Mouse (Mus musculus) kidney, adult 2 months (tissue): ENCODE data around the gene Akr1c20.

ENCODE experiments used
- CTCF ChIP-seq: fragments of 200-500 bp; conservative IDR thresholded peaks from 2 replicates; pipeline ENCODE4 v1.5.1; 2011; ENCODE audit warnings: low read depth, mild to moderate bottlenecking, control low read depth, low read length, moderate library complexity, mixed read lengths; ENCODE audit not compliant: insufficient read depth, insufficient read length
- POLR2A ChIP-seq: fragments of 200-500 bp; IDR thresholded peaks from one replicate; pipeline ENCODE4 v1.6.1; 2011; ENCODE audit warnings: low read depth, low read length, control low read depth

DNA sequence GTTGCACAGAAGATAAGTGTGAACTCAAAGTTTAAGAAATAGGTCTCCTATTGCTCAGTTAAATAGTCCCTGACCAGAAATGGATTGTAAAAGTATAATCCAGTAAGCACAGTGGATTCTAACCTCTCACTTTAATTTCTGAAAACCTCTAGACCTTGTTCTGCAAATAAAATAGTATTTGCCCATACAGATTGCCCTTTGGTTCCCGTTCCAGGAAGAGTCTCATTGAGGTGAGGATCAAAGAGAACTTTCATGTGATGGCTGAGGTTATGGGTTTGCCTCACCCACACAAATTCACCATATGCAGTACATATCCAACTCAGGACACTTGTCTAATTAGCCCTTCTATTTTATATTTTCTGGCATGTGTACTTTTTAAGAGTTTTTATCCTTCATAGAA, 55.2 kb downstream of the Akr1c20 start:
- no peak for TF ChIP-seq POLR2A
- no peak for TF ChIP-seq CTCF
